Mouse (Mus musculus) C2C12 (cell line): ENCODE data around the gene Slc37a2. TPM values are rescaled to one million over a fixed set of nuclear protein-coding genes. Genes with fewer than 3 reads are reported as not detected.

Experiments used
- H3K27me3 ChIP-seq: one replicate; pipeline ENCODE4 v1.6.1; 2011; ENCODE audit not compliant: control insufficient read depth, insufficient read depth, insufficient read length
- H3K36me3 ChIP-seq: one replicate; pipeline ENCODE4 v1.6.1; 2011; ENCODE audit not compliant: control insufficient read depth, insufficient read depth
- H3K4me3 ChIP-seq: one replicate; pipeline ENCODE4 v1.5.1; 2011; ENCODE audit warnings: mild to moderate bottlenecking, control low read depth; ENCODE audit not compliant: poor library complexity, insufficient read depth, severe bottlenecking
- H3K79me2 ChIP-seq: one replicate; pipeline ENCODE4 v1.6.1; 2011; ENCODE audit not compliant: control insufficient read depth, insufficient read depth
- H3K79me3 ChIP-seq: one replicate; pipeline ENCODE4 v1.6.1; 2011; ENCODE audit warnings: low read depth, control low read depth
- H3ac ChIP-seq: one replicate; pipeline ENCODE3; 2011; ENCODE audit warnings: low read depth; ENCODE audit not compliant: control insufficient read depth, insufficient read length
- CEBPB ChIP-seq: IDR thresholded peaks from one replicate; pipeline ENCODE4 v1.6.1; 2011; ENCODE audit warnings: low read depth, mild to moderate bottlenecking, control low read depth, moderate library complexity
- CTCF ChIP-seq: IDR thresholded peaks from one replicate; pipeline ENCODE4 v1.5.1; 2011; ENCODE audit not compliant: control insufficient read depth, insufficient read depth, insufficient read length
- FOSL1 ChIP-seq: IDR thresholded peaks from one replicate; pipeline ENCODE4 v1.8.0; 2011; ENCODE audit warnings: mild to moderate bottlenecking, low read length; ENCODE audit not compliant: poor library complexity, insufficient read depth, severe bottlenecking
- MAX ChIP-seq: IDR thresholded peaks from one replicate; pipeline ENCODE4 v1.6.1; 2011; ENCODE audit warnings: mild to moderate bottlenecking, control low read depth
- MYOD1 ChIP-seq: IDR thresholded peaks from one replicate; pipeline ENCODE4 v1.6.1; 2011; ENCODE audit warnings: low read depth; ENCODE audit not compliant: control insufficient read depth, insufficient read length
- MYOG ChIP-seq: IDR thresholded peaks from one replicate; pipeline ENCODE4 v1.6.1; 2011; ENCODE audit not compliant: control insufficient read depth, insufficient read length; ENCODE audit errors: extremely low read depth
- USF1 ChIP-seq: IDR thresholded peaks from one replicate; pipeline ENCODE4 v1.6.1; 2011; ENCODE audit warnings: low read depth, mild to moderate bottlenecking, control low read depth, moderate library complexity
- polyA plus RNA-seq: library from polyadenylated mRNA; unstranded; fragments of >200 nt; fragmentation: generic; extraction: Trizol; gene quantifications from one replicate; pipeline ENCODE4 v1.2.1, GENCODE M21; 2012; ENCODE audit warnings: missing spikeins

The Slc37a2 gene
- polyA plus RNA-seq, 1 experiment = 4.2 TPM

GRCm38 (mm10) chr9:37230486-37231195 lies 24.9 kb downstream of the Slc37a2 start:
- H3K79me2 ChIP-seq = no peaks in the 10 kb centered on the region
- no peaks in the 10 kb centered on the region for H3K27me3 ChIP-seq
- H3K4me3 ChIP-seq = no peak overlapping the region
- no peaks in the 10 kb centered on the region for H3K36me3 ChIP-seq
- H3K79me3 ChIP-seq = no peaks in the 10 kb centered on the region
- TF ChIP-seq MYOD1 (no peak), MAX (no peak), CTCF (no peak), MYOG (no peak), FOSL1 (no peak), CEBPB (no peak), USF1 (no peak)
- H3ac ChIP-seq = no peak overlapping the region

GRCm38 (mm10) chr9:37229880-37230325 lies 25.6 kb downstream of the Slc37a2 start:
- H3K79me2 ChIP-seq = no peaks in the 10 kb centered on the region
- H3K79me3 ChIP-seq = no peaks in the 10 kb centered on the region
- no peaks in the 10 kb centered on the region for H3K27me3 ChIP-seq
- H3K36me3 ChIP-seq = no peaks in the 10 kb centered on the region
- TF ChIP-seq CTCF (peak; percentile 67), FOSL1 (no peak)
- H3K4me3 ChIP-seq = no peak overlapping the region
- H3ac ChIP-seq = no peak overlapping the region

GRCm38 (mm10) chr9:37225581-37225980 lies 30.0 kb downstream of the Slc37a2 start:
- Histone ChIP-seq H3K36me3 (no peaks in the 10 kb centered on the region), H3K79me3 (no peaks in the 10 kb centered on the region), H3K4me3 (no peak overlapping the region), H3K27me3 (no peaks in the 10 kb centered on the region), H3ac (no peak overlapping the region), H3K79me2 (no peaks in the 10 kb centered on the region)
- TF ChIP-seq USF1 (no peak), CTCF (no peak), MAX (no peak), FOSL1 (no peak), CEBPB (no peak), MYOG (no peak), MYOD1 (no peak)

GRCm38 (mm10) chr9:37220755-37221154 lies 34.8 kb downstream of the Slc37a2 start:
- no peak for TF ChIP-seq FOSL1
- TF ChIP-seq MAX = no peak
- TF ChIP-seq CTCF = no peak
- TF ChIP-seq MYOG = no peak
- no peak for TF ChIP-seq MYOD1
- TF ChIP-seq CEBPB = no peak
- TF ChIP-seq USF1 = no peak
- no peaks in the 10 kb centered on the region for H3K27me3 ChIP-seq
- no peaks in the 10 kb centered on the region for H3K79me3 ChIP-seq
- H3K36me3 ChIP-seq = no peaks in the 10 kb centered on the region
- no peaks in the 10 kb centered on the region for H3K79me2 ChIP-seq
- no peak overlapping the region for H3ac ChIP-seq
- H3K4me3 ChIP-seq = no peak overlapping the region

- Histone ChIP-seq H3K79me3 (no peaks in the 10 kb centered on the region), H3K27me3 (no peaks in the 10 kb centered on the region), H3ac (no peak overlapping the region), H3K4me3 (no peak overlapping the region), H3K36me3 (no peaks in the 10 kb centered on the region), H3K79me2 (no peaks in the 10 kb centered on the region)
- no peak for TF ChIP-seq CTCF
- no peak for TF ChIP-seq MYOG
- TF ChIP-seq FOSL1 = no peak
- TF ChIP-seq USF1 = no peak
- no peak for TF ChIP-seq CEBPB
- no peak for TF ChIP-seq MAX
- TF ChIP-seq MYOD1 = no peak
Measured at GRCm38 (mm10) chr9:37214327-37215060, 41.0 kb downstream of the Slc37a2 start.
